Mouse (Mus musculus) layer of hippocampus, postnatal 25 days (tissue): Measurements from ENCODE around the gene Pard3. TPM values are rescaled to one million over a fixed set of nuclear protein-coding genes. Genes with fewer than 3 reads are reported as not detected.

Experiments
- DNase-seq, 2 experiments: peaks; one replicate each; pipeline ENCODE4 v3.0.0; 2022; ENCODE audit warnings: mixed read lengths in 2 of 2, low spot score in 1 of 2; ENCODE audit errors: extremely low spot score in 1 of 2
- total RNA-seq, 2 experiments: library from RNA; stranded (reverse); gene quantifications; 2 replicates each; pipeline ENCODE4 v1.2.3; 2021

The Pard3 gene
- total RNA-seq, 2 experiments from 2014 or later, result 21.8 to 22.7 TPM

DNA sequence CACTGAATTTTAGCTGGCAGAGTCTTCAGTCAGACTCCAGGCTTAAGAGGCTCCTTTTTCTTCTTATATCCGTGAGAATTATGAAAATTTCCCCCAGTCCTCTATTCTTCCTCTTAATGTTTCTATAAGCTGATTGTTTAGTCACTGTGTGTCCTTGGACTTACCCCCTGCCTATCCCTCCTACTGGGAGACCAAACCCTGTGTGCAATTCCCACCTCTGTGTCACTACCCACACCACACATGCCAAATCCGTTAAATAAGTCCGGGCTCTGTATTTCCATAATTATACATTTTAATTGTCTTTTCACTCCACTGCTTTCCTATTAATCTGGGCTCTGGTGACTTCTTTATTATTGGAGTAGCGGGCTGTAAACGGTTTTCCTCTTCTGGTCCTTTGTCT lies 203.1 kb downstream of the Pard3 start:
- no peak for DNase-seq

DNA sequence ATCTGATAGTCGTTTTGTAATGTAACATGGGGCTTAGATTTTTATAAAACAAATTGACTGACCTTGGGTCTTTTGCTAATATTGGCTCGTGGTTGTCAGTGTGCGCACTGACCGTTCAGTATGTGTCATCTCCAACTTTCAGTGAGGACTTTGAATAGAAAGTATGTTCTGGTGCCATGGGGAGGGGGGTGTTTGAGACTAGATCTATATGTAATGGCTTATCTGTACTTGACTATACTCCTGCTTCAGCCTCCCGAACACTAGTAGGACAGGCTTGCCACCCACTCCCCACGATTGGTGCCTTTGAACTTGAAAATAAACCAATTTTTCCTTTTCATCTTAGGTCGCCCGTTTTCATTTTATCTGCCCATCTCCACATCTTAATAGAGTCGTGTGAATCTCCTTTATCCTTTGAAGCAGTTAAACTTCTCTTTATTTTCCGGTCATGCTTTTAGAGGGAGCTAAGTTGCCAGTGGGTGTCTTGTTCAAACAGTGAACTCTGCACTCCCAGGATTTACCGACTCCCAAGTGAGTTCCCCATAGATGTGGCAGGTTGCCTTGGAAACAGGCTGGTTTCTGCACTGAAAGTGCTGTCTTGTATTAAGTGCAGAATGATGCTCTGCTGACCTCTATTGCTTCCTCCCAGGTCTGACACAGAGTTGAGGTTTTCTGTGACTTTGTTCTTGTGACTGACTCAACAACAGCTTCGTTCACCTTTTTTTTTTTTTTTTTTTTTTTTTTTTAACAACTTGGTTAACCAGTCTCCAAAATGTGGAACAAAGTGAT lies 204.7 kb downstream of the Pard3 start:
- DNase-seq, result no peak

DNA sequence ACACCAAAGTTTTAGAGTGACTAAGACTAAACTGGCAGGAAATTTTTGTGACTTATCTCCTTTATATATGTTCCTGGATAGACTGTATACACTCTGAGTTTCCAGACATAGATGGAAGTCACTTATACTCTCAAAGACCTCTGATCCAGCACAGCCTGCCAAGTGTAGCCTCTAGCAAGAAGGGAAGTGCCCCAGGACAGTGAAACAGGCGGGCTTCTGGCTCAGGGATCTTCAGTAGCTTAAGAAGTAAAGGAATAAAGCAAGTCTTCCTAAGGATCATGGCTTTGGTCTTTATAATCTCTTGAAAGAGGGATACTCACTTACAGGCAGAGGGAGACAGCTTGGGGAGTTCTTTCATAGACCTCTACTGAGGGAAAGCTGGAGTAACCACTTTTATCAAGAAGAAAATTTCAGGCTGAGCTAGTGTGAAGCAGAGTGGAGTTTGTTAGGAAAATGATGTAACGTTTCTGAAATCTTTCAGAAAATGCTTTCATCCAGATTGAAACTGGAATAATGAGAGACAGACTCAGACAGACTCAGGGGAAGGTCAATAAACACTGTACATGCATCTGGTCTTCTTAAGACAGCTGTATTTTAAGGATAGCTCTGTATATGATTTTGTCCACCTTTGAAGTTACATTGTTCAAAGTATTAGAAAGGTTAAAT lies 205.5 kb downstream of the Pard3 start:
- DNase-seq, result no peak

DNA sequence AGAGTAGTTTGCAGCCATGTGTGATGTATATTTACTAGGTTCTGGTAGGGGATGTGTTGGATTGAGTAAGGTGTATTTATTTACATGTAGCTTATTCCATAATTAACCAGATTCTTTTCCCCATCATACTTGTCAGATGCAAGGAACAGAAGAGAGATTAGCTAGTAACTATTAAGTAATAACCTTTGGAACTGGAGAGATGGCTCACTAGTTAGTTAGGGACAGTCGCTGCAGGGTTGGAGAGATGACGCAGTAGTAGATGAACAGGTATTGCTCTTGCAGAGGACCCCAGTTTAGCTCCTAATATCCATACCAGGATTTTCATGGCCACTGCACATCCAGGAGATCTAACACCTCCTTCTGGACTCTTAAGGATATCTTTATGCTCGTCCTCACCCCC lies 207.5 kb downstream of the Pard3 start:
- DNase-seq, result no peak

DNA sequence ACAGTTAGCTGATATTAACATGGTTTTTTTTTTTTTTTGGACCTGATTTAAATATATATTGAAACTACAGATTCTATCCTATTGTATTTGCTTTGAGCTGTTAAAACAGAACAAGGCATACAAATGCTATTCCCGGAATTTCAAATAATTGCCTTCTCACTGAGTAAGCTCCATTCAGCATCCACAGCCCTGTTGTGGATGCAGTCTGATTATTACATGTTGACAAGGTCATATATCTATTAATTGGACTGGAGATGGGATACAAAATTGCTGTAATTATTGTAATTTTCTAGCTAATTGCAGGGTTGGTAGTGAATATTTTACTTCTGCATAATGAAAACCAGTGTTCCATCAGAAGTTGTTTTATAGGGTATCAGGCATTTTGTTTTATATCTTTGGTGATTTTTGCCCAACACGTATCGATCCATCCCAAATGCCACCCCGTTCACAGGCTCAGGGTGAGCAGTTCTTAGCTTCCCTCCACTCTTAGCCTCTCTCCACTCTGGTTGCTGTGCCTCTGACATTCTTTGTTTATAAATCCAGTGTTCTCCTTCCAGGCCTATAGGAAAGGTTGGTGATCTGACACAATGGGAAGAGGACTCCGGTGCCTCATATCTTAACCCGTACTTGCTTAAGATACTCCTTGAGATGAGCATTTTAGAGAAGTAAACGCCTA lies 216.7 kb downstream of the Pard3 start:
- no peak for DNase-seq

DNA sequence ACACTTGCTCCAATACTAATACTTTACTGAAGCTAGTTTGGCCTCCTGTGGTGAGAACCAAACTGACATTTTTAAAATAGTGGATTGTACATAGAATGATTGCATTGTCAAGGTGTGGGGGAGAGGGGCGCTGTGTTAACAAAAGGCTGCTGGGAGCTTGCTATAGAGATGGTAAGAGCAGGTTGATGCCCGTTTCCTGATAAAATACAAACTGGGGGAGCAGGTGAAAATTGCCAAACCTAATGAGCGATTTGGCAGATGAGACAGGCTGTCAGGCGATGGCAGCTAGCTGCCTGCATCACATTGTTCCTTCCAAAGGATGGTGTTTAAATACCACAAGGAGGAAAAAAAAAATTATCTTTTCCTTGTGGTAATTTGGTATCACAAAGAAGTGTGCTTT lies 217.3 kb downstream of the Pard3 start:
- no peak for DNase-seq

DNA sequence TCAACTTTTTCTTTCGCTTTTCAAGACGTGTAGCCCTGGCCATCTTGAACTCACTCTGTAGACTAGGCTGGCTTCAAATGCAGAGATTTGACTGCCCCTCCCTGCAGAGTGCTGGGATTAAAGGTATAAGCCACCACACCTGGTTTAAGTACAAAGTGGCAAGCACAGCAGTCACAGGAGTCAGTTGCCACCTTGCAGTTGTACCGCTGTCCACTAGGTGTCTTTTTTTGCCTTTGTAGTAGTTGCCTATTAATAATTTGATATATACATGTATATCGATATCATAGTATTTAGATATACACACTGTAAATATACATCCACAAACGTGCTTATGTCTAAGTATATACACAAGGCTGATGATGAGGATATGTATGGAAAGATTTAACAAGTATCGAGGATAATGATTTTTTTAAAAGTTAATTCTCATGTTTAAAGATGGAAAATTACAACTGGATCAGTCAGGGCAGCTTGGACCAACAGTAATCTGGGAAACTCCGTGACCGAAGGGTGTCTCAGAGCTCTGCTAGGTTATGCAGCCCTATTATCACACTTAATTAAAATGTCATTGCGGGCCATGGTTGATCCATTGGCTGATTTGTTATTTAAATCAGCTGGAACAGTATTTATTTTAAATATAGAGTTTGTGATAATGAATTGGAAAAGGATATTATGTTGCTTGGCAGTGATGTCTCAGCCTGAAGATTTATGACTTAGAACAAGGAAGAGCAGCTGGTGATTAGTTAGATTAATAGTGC lies 220.9 kb downstream of the Pard3 start:
- no peak for DNase-seq

DNA sequence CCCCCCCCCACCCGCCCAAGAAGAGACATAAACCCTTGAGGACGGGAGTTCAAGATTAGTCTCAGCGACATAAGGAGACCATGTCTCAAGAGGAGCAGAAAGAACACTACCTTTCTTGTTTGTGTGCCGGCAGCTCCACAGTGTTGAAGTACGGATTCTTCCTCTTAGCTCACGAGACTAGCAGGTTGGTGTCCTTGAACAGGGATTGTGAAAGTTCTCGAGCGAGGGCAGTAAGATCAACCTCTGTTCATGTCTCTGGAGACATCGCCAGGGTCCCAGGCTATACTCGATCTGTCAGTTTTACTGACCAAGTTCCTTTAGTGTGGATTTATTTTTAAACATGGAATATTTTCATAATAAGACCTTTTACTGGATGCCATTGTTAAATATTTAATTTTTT lies 224.1 kb downstream of the Pard3 start:
- no peak for DNase-seq

DNA sequence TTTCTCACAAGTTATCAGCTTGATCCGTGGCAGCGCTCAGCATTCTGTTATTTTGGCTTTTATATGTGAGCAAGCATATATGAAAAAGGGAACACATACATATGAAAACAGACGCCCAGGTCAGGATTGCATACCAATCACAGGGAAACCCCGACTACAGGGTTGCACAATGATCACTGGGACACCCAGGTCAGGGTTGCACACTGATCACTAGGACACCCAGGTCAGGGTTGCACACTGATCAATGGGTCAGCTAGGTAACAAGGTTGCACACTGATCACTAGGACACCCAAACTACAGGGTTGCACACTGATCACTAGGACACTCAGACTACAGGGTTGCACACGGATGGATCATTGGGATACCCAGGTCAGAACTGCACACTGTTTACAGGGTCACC lies 228.6 kb downstream of the Pard3 start:
- no peak for DNase-seq

DNA sequence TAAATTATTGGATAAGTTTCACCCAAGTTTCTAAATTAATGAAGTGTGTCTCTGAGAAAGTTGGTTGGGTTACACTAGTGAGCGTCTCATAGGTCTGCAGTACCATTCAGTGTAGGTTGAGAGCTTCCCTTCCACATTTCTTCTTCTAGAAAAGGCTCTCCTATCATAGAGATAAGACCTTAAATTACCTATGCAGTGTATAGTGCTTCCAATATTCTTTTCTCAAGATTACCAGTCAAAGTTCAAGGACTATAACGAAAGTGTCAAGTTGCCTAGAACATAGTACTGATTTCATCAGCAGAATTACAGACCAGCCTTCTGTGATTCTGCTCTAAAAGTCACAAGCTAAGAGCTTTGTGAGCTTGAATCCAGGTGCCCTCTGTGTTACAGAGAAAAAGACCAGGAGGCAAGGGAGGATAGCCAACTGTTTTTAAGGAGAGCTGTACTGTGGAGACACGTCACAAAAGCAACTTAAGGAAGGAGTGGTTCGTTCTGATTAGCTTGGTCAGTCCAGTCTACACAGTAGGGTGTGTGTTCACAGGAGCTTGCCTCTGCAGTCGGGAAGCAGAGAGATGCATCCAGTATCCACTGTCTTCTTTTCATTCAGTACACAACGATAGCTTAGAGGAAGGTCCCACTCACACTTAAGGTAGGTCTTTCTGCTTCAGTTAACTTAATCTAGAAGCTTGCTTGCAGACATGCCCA lies 229.5 kb downstream of the Pard3 start:
- no peak for DNase-seq

DNA sequence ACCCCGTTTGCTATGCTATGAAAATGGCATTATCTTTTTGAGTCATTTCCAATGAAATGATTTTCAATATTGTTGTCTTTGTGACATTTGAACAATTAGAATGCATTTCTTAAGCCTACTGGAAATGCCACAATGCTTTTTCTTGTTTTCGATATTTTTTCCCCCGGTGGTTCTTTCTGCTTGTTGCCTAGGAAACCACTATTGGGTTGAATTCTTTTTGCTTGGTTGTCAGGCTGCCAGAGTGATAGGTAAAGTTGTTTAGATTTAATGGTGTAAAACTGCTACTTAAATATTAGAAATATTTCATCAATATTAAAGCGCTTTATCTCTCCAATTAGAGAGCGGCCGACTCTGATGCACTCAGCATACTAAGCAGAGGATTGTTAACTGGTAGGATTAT lies 230.4 kb downstream of the Pard3 start:
- DNase-seq, result no peak

DNA sequence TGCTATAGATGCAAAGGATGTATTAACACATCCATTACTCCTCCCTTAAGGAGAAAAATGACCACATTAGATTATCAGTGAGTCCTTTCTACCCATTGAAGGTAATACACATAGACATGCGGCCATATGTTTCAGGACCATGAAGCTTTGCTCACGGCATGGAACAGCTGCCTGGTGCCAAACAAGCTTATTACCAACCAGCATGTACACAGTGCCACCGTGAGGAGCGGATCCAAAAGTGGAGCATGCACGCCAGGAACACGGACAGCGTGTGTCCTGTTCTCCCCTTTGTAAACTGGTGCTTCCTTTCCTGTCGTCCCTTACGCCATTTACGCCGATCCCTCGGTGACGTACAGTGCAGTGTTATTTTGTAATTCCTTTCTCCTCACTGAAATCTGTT lies 232.2 kb downstream of the Pard3 start:
- no peak for DNase-seq

DNA sequence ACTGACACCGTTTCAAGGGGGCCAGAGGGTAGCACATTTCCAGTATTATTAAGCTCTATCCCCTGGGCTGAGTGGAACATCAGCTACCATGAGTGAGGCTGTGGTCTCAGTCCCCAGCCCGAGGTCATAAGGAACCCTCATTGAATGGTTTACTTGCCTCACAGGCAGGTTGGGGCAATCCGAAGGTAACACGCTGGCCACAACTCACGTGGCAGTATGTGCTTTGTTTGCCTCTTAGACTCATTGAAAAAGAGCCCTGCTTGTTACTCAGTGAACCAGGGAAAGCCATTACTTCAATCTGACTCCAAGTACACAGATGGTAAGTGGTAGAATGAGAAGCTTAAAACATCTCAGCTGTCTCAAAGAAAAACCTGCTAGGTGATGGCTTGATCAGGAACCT lies 236.8 kb downstream of the Pard3 start:
- DNase-seq, result no peak

DNA sequence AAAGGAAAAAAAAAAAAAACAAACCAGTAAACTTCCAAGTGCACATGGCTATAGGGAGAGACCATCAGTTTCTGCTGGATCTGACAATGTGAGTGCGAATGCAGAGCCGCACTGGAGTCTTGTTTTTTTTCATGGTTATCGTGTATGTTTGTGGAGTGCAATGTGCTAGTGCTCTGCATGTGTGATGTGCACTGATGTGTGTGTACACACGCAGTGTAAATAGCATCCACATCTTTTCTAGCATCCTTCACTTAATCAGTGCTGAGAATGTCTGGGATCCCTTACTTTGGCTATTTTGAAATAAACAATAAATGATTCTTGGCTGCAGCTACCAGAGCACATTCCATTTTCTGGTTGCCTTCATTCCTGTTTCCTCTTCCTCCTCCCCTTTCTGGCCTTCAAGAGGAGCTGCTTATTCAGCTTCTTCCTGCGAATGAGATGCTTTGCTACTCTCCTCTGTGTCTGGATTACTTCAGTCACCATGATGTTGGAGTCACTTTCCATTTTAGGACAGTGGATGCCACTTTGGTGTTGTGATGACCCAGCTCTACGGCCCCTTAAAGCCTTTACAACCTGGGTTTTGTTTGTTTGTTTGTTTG lies 239.3 kb downstream of the Pard3 start:
- DNase-seq, result no peak

DNA sequence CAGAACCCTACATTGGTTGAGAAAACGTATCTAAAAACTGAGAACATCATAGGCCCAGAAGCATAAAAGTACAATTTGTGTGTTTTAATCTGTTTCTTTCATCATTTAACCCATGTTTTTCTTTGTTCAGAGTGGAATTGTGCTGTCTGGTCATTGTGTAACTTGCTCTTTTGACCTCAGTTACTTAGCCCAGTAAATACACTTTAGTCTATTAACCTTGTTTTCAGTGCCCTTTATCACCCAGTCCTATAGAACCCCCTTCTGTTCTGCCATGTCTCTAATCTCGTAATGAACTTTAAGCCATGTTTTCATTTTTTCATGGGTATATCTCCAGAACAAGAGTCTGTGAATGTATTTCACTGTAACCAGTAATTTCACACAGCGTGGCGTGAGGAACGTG lies 243.3 kb downstream of the Pard3 start:
- no peak for DNase-seq

DNA sequence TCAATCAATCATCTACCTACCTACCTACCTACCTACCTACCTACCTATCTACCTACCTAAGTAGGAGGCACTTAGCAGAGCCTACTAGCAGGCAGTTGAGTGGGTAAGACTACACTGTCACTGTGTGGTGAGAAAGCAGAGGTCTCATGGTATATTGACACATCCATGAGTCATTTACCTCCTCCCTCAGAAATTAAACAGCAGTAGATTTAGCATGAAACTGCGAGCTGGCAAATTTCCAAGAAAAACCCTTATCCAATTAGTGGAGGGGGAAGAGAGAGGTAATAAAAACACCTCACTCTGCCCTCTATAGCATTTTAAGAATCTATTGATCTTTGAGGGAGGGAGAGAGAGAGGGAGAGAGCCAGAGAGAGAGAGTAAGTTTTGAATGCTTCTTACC lies 245.7 kb downstream of the Pard3 start:
- DNase-seq, result no peak

DNA sequence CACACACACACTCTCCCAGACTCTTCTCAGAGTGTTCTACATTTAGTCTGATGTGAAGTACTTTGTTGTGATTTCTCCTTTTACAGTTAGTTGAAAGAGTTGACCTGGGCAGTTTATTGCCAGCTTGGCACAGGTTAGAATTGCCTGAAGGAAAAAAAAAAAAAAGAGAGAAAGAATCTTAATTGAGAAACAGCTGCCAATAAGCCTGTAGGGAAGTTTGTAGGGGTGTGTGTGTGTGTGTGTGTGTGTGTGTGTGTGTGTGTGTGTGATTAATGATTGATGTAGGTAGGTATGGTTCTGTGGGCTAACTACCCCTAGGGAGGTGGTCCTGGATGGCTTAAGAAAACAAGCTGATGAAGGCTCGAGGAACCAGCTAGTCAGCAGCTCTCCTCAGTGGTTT lies 252.1 kb downstream of the Pard3 start:
- DNase-seq, result no peak

DNA sequence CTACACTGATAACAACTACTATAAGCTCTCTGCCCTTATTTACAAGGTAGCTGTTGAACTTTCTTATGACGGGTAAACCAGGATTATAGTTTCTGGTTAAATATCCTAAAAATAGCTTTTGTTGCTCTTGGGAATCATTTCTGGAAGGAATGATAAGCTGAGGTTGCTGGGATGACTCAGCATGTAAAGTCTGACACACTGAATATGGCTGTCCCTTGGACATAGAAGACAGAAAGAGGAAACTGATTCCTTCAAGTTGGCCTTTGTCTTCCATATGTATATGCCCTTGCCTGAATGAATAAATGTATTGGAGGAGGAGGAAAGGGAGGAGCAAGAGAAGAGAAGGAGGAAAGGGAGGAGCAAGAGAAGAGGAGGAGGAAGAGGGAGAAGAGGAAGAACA lies 254.2 kb downstream of the Pard3 start:
- no peak for DNase-seq

DNA sequence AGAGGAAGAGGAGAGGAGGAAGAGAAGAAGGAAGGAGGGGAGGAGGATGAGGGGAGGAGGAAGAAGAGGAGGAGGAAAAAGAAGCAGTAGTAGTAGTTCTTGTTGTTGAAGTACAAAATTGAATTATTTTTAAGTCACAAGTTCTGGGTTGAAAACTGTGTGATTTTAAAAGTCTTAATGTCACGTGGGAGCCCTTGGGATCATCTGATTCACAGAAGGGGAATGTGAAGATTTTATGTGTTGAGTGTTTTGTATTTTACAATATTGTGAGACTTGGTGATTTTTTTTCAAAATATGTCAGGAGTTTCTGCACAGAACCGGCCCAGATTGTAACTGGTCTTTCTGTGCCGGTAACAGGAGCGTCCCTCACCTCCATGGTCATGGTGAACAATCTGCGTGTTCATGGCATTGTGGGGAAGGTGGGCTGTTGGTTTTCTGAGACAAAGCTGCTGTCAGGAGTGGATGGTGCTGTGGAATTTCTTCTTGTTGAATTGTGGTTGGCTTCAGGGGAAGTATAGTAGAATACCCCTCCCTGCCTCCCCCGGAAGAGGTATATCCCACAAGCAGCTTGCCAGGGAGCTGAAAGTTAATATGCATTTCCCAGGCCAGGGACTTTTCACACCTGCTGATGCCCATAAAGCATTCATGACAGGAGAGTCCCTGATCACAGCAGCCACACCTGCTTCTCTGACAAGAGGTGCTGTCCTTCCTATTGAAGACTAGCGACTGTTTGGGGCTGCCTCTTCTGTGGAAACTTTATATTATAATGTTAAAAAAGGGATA lies 254.9 kb downstream of the Pard3 start:
- no peak for DNase-seq
